Mouse (Mus musculus) liver, embryonic 16.5 days (tissue): ENCODE data around the gene Ndfip2. TPM values are rescaled to one million over a fixed set of nuclear protein-coding genes. Genes with fewer than 3 reads are reported as not detected.

ENCODE experiments used
- ATAC-seq: fragments of 200-750 bp; cut with Nextera tagmentation; 2 replicates; pipeline ENCODE4 v1.8.0; 2017; ENCODE audit warnings: low read depth, mild to moderate bottlenecking, moderate number of reproducible peaks, moderate library complexity
- H3K27ac ChIP-seq: fragments of 300-500 bp; sonication (generic); 2 replicates; pipeline ENCODE4 v1.5.1; 2014; ENCODE audit warnings: mild to moderate bottlenecking, low read length
- H3K27me3 ChIP-seq: fragments of 300-500 bp; sonication (generic); 2 replicates; pipeline ENCODE4 v1.6.1; 2014; ENCODE audit warnings: low read depth, low read length, mixed read lengths; ENCODE audit not compliant: control insufficient read depth, insufficient read depth
- H3K36me3 ChIP-seq: fragments of 300-500 bp; sonication (generic); 2 replicates; pipeline ENCODE4 v1.6.1; 2014; ENCODE audit warnings: mild to moderate bottlenecking; ENCODE audit not compliant: control insufficient read depth, insufficient read depth
- H3K4me1 ChIP-seq: fragments of 300-500 bp; sonication (generic); 2 replicates; pipeline ENCODE4 v1.6.1; 2014; ENCODE audit warnings: low read depth, low read length, mixed read lengths; ENCODE audit not compliant: control insufficient read depth
- H3K4me2 ChIP-seq: fragments of 300-500 bp; sonication (generic); 2 replicates; pipeline ENCODE4 v1.6.1; 2014; ENCODE audit warnings: low read depth, low read length, mixed read lengths
- H3K4me3 ChIP-seq: fragments of 300-500 bp; sonication (generic); 2 replicates; pipeline ENCODE4 v1.5.1; 2014; ENCODE audit warnings: low read depth, mild to moderate bottlenecking, low read length
- H3K9ac ChIP-seq: fragments of 300-500 bp; sonication (generic); 2 replicates; pipeline ENCODE4 v1.6.1; 2014; ENCODE audit warnings: low read depth, low read length
- H3K9me3 ChIP-seq: fragments of 300-500 bp; sonication (generic); replicated peaks from 2 replicates; pipeline ENCODE4 v1.6.1; 2016; ENCODE audit warnings: low read length; ENCODE audit not compliant: control insufficient read depth
- WGBS: fragments of 180-500 bp; shearing (Covaris S2); extraction: QIAGEN DNeasy Blood & Tissue Kit; methylation state at CpG from one replicate; pipeline ENCODE4 v1.1.7; 2014; ENCODE audit not compliant: insufficient replicate concordance; 5-methylcytosine and 5-hydroxymethylcytosine counted together
- polyA plus RNA-seq: library from polyadenylated mRNA; unstranded; fragments of >200 nt; fragmentation: Nextera tagmentation; extraction: Ambion mirVana; gene quantifications from 2 replicates; pipeline ENCODE4 v1.2.1, GENCODE M21; 2015

Gene Ndfip2
- polyA plus RNA-seq, 1 experiment from 2014 or later: 26.7 TPM

DNA sequence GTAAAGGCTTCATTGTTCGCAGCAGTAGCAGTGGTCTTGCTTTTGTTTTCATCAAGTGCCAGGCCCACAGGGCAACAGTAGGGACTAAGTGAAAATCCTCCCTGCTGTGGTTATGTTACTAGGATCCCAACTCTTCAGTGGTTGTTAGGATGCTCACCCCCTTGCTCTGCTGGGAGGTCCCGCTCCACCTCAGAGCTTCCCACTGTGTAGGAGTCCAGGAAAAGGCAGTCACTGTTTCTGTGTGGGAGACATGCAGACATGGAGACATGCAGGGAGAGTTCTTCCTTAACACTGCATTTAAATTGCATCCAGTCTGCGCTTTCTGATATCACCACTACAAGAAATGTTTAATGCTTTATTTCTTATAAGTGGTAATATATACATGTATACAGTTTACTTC, 35.4 kb downstream of the Ndfip2 start:
- Histone ChIP-seq H3K9ac (no peak overlapping the region), H3K9me3 (no peaks in the 10 kb centered on the region), H3K27ac (no peak overlapping the region), H3K36me3 (no peaks in the 10 kb centered on the region; the same call in 1 of the 2 replicates), H3K4me2 (no peak overlapping the region), H3K4me1 (no peaks in the 10 kb centered on the region), H3K4me3 (no peak overlapping the region), H3K27me3 (no peaks in the 10 kb centered on the region)
- 76% methylated on average over 3 of the region's 3 CpGs for WGBS
- ATAC-seq: no peak

DNA sequence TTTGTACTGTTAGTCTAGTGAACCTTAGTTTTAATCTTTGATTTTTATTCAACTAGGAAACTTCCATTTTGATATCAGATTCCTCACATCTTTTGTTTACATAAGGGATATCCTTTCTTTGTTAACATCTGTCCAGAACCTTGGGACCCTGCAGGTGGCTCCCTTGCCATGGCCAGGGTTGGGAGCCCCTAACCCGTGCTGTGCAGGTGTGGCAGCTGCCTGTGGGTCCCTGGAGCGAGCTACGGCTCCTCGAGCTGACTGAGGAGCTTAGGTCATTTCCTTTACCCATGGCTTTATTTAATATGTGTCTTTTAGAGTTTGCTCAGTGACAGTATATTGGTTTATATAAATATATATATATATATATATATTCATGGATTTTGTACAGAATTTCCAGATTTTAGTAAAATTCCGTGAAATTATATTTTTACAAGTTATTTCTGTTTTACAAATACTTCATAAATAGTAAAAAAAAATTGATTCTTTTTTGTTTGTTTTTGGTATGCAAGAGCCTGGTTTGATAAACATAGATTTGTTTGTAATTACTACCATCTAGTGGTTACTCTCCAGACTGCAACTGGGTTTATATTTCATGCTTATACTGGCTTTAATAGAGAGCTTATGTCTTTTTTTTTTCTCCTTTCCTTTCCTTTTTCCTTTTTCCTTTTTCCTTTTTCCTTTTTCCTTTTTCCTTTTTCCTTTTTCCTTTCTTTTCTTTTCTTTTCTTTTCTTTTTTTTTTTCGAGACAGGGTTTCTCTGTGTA, 37.6 kb downstream of the Ndfip2 start:
- Histone ChIP-seq H3K9me3 (no peaks in the 10 kb centered on the region), H3K27me3 (no peaks in the 10 kb centered on the region), H3K4me2 (no peak overlapping the region), H3K4me1 (no peaks in the 10 kb centered on the region), H3K4me3 (no peak overlapping the region), H3K27ac (no peak overlapping the region), H3K9ac (no peak overlapping the region), H3K36me3 (no peaks in the 10 kb centered on the region; the same call in 1 of the 2 replicates)
- ATAC-seq: no peak
- 46% methylated on average over 6 of the region's 6 CpGs for WGBS

DNA sequence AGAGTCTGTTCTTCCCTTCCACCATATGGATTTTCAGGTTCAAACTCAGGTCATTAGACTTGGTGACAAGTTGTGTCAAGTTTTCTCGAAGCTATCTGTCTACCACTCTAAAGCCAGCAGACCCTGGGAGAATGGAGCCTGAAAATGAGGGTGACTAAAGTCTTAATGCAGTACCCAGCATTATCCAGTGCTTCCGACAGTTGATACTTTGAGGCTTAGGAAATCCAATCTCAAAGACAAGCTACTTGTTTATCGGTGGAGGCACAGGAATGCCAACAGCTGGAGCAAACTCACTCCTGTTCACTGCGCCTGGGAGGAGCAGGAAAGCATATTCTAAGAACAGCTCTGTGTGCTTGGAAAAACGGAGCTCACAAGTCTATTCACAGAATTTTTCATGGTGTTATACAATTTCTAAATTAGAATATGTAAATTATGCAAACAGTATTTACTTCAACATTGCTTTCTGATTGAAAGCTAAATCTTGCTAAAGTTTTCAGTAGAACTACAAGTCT, 41.4 kb downstream of the Ndfip2 start:
- ATAC-seq: no peak
- no peaks in the 10 kb centered on the region for H3K27me3 ChIP-seq
- WGBS: 65% methylated on average over 5 of the region's 5 CpGs
- H3K4me2 ChIP-seq: no peak overlapping the region
- H3K9me3 ChIP-seq: no peaks in the 10 kb centered on the region
- no peaks in the 10 kb centered on the region for H3K36me3 ChIP-seq
- no peak overlapping the region for H3K9ac ChIP-seq
- no peak overlapping the region for H3K4me3 ChIP-seq
- no peak overlapping the region for H3K27ac ChIP-seq
- no peaks in the 10 kb centered on the region for H3K4me1 ChIP-seq

DNA sequence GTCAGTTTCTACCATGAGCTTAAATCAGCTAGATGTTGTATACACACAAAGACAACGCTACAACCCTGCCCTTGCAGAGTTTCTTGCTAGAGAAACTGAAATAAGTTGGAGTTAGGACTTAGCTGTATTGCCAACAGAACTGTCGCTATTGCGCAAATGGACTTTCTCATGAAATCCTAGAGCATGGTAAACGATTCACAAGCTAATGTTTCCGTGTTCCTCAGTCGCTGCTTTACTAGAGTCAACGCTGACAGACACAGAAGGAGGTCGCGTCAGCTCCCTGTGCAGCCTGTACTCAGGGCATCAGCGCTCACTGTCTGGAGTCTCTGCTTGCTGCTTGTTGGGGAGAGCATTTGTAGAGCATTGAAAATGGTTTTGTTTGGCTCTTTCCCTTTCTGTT, 42.2 kb downstream of the Ndfip2 start:
- Histone ChIP-seq H3K9ac (no peak overlapping the region), H3K4me1 (no peaks in the 10 kb centered on the region), H3K27ac (no peak overlapping the region), H3K36me3 (no peaks in the 10 kb centered on the region), H3K4me2 (no peak overlapping the region), H3K4me3 (no peak overlapping the region), H3K27me3 (no peaks in the 10 kb centered on the region), H3K9me3 (no peaks in the 10 kb centered on the region)
- WGBS: 60% methylated on average over 10 of the region's 10 CpGs
- ATAC-seq: peak; percentile 85

GRCm38 (mm10) chr14:105302708-105303107, 44.3 kb downstream of the Ndfip2 start:
- 74% methylated on average over 4 of the region's 4 CpGs for WGBS
- Histone ChIP-seq H3K36me3 (no peaks in the 10 kb centered on the region), H3K4me3 (no peak overlapping the region), H3K4me2 (no peak overlapping the region), H3K9me3 (no peaks in the 10 kb centered on the region), H3K9ac (no peak overlapping the region), H3K27ac (no peak overlapping the region), H3K27me3 (no peaks in the 10 kb centered on the region), H3K4me1 (no peaks in the 10 kb centered on the region)
- ATAC-seq: no peak

DNA sequence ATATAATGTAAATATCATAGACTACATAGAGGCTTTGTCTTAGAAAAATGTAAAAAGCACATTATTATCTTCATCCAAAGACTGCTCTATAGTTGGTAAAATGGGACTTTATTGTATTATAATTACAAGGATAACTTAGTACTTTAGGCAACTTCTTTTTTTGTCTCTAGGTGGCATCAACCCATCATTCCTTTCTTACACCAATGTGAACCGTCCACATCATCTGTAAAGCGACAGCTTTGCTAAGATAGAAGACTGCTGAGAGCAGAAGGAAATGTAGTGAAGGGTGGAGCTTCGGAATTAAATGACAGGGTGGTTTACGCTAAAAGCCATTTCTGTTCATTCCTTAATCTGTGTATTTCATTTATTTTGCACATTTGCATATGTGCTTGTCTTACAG, 49.3 kb downstream of the Ndfip2 start:
- Histone ChIP-seq H3K4me3 (no peak overlapping the region), H3K27me3 (no peaks in the 10 kb centered on the region), H3K9ac (no peak overlapping the region), H3K4me1 (no peaks in the 10 kb centered on the region), H3K9me3 (no peaks in the 10 kb centered on the region), H3K36me3 (no peaks in the 10 kb centered on the region), H3K4me2 (no peak overlapping the region), H3K27ac (no peak overlapping the region)
- no peak for ATAC-seq
- WGBS: 74% methylated on average over 4 of the region's 4 CpGs

DNA sequence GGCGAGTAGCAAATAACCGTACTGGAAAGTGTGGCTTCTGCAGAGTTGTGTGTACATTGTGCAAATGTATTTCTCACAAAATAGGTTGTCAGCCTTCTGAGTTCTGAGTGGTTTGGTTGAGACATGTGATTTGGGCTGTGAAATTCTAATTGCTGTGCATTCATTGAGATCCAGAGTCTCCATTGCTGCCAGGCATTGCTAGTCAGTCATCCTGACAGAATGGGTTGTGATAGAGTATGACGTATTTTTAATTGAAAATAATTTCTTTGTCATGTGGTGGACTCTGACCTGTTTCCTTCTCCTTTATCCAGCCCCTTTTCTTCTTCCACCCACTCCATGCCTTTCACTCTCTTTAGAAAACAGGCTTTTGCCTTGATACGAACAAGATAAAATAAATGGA, 54.0 kb downstream of the Ndfip2 start:
- H3K27ac ChIP-seq: no peak overlapping the region
- no peaks in the 10 kb centered on the region for H3K27me3 ChIP-seq
- H3K4me3 ChIP-seq: no peak overlapping the region
- no peak overlapping the region for H3K4me2 ChIP-seq
- H3K9me3 ChIP-seq: no peaks in the 10 kb centered on the region
- H3K4me1 ChIP-seq: no peaks in the 10 kb centered on the region
- no peak overlapping the region for H3K9ac ChIP-seq
- 73% methylated on average over 4 of the region's 4 CpGs for WGBS
- ATAC-seq: no peak
- no peaks in the 10 kb centered on the region for H3K36me3 ChIP-seq

GRCm38 (mm10) chr14:105312944-105313343, 54.6 kb downstream of the Ndfip2 start:
- Histone ChIP-seq H3K4me2 (no peak overlapping the region), H3K27me3 (no peaks in the 10 kb centered on the region), H3K9ac (no peak overlapping the region), H3K4me1 (no peaks in the 10 kb centered on the region), H3K9me3 (no peaks in the 10 kb centered on the region), H3K36me3 (no peaks in the 10 kb centered on the region), H3K4me3 (no peak overlapping the region), H3K27ac (no peak overlapping the region)
- 68% methylated on average over 2 of the region's 2 CpGs for WGBS
- ATAC-seq: no peak

DNA sequence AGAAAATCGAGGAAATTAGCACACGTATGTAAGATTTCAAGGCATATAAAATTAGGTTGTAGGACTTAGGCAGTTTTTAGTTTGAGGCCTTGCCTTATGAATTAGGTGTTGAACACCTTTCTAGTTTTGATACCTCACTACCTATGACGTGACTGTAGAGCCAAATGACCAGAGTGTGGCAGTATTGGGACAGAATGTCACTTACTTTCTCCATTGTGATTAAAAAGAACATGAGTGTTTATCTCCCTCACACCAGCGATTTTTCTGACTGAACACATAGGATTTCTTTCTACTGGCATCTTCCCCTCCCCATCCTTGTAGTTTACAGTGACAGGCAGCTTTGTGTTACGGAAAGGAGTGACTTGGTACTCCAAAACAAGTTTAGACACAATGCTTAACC, 55.5 kb downstream of the Ndfip2 start:
- ATAC-seq: no peak
- 41% methylated on average over 5 of the region's 5 CpGs for WGBS
- no peak overlapping the region for H3K9ac ChIP-seq
- H3K27me3 ChIP-seq: no peaks in the 10 kb centered on the region
- no peaks in the 10 kb centered on the region for H3K36me3 ChIP-seq
- H3K4me2 ChIP-seq: no peak overlapping the region
- no peaks in the 10 kb centered on the region for H3K4me1 ChIP-seq
- H3K4me3 ChIP-seq: no peak overlapping the region
- no peaks in the 10 kb centered on the region for H3K9me3 ChIP-seq
- H3K27ac ChIP-seq: no peak overlapping the region
